Mouse (Mus musculus) heart, embryonic 10.5 days (tissue): Measurements from ENCODE around the gene Exoc1. TPM values are rescaled to one million over a fixed set of nuclear protein-coding genes. Genes with fewer than 3 reads are reported as not detected.

Source experiments
- DNase-seq: peaks from one replicate; pipeline ENCODE4 v3.0.0-alpha.2; 2017; ENCODE audit warnings: low spot score
- H3K27ac ChIP-seq: fragments of 300-500 bp; sonication (generic); 2 replicates; pipeline ENCODE4 v1.5.1; 2016; ENCODE audit warnings: mild to moderate bottlenecking
- H3K27me3 ChIP-seq: fragments of 300-500 bp; sonication (generic); 2 replicates; pipeline ENCODE4 v1.6.1; 2016; ENCODE audit warnings: mild to moderate bottlenecking; ENCODE audit not compliant: poor library complexity, insufficient read depth, severe bottlenecking
- H3K36me3 ChIP-seq: fragments of 300-500 bp; sonication (generic); 2 replicates; pipeline ENCODE4 v1.6.1; 2016; ENCODE audit warnings: mild to moderate bottlenecking, moderate library complexity
- H3K4me1 ChIP-seq: fragments of 300-500 bp; sonication (generic); 2 replicates; pipeline ENCODE4 v1.6.1; 2016; ENCODE audit warnings: mild to moderate bottlenecking
- H3K4me3 ChIP-seq: fragments of 300-500 bp; sonication (generic); 2 replicates; pipeline ENCODE4 v1.5.1; 2016; ENCODE audit warnings: mild to moderate bottlenecking, moderate library complexity
- H3K9me3 ChIP-seq: fragments of 300-500 bp; sonication (generic); 2 replicates; pipeline ENCODE4 v1.6.1; 2016; ENCODE audit warnings: mild to moderate bottlenecking, moderate library complexity
- WGBS: fragments of 180-500 bp; shearing (Covaris S2); methylation state at CpG from one replicate; pipeline ENCODE4 v1.1.7; 2016; 5-methylcytosine and 5-hydroxymethylcytosine counted together
- polyA plus RNA-seq: library from polyadenylated mRNA; unstranded; fragments of >200 nt; fragmentation: Nextera tagmentation; extraction: Ambion mirVana; gene quantifications from 2 replicates; pipeline ENCODE4 v1.2.1, GENCODE M21; 2016

Gene Exoc1
- polyA plus RNA-seq, result 30.0 and 31.8 TPM in 2 replicates

- peak; percentile 98 for DNase-seq
- no peaks in the 10 kb centered on the region for H3K27me3 ChIP-seq
- peaks cover 8% of the 10 kb centered on the region for H3K4me1 ChIP-seq
- H3K36me3 ChIP-seq, result peaks cover 5% of the 10 kb centered on the region
- peak within 1 kb of the TSS; percentile 97 for H3K4me3 ChIP-seq
- no peaks in the 10 kb centered on the region for H3K9me3 ChIP-seq
- peak within 1 kb of the TSS; percentile 87 for H3K27ac ChIP-seq
- WGBS, result under 1% methylated on average over 39 of the region's 39 CpGs
Measured at GRCm38 (mm10) chr5:76529040-76529703, at the start of gene Exoc1. Gene Exoc1 (plus strand): TSS chr5:76529311.

- Histone ChIP-seq H3K4me1 (no peaks in the 10 kb centered on the region), H3K4me3 (no peak within 1 kb of the TSS), H3K9me3 (no peaks in the 10 kb centered on the region; the same call in 1 of the 2 replicates), H3K27me3 (peaks cover 42% of the 10 kb centered on the region), H3K36me3 (no peaks in the 10 kb centered on the region), H3K27ac (no peak within 1 kb of the TSS)
- no peak for DNase-seq
- 50% methylated on average over 5 of the region's 5 CpGs for WGBS
Measured at GRCm38 (mm10) chr5:76483811-76484210, 45.3 kb upstream of the Exoc1 start, which contains the start of gene Gm7271. Gene Gm7271 (plus strand): TSS chr5:76484040.

GRCm38 (mm10) chr5:76495126-76495525, 34.0 kb upstream of the Exoc1 start:
- 81% methylated on average over 13 of the region's 13 CpGs for WGBS
- Histone ChIP-seq H3K27ac (no peak overlapping the region), H3K27me3 (peaks cover 13% of the 10 kb centered on the region), H3K9me3 (no peaks in the 10 kb centered on the region), H3K36me3 (no peaks in the 10 kb centered on the region), H3K4me1 (no peaks in the 10 kb centered on the region), H3K4me3 (no peak overlapping the region)
- DNase-seq, result no peak

GRCm38 (mm10) chr5:76522446-76522845, 6.7 kb upstream of the Exoc1 start:
- Histone ChIP-seq H3K4me1 (no peaks in the 10 kb centered on the region), H3K36me3 (no peaks in the 10 kb centered on the region), H3K4me3 (no peak overlapping the region), H3K9me3 (no peaks in the 10 kb centered on the region), H3K27me3 (no peaks in the 10 kb centered on the region), H3K27ac (no peak overlapping the region)
- no peak for DNase-seq
- WGBS, result 79% methylated on average over 1 of the region's 1 CpGs

GRCm38 (mm10) chr5:76524623-76525022, 4.5 kb upstream of the Exoc1 start:
- no peak overlapping the region for H3K27ac ChIP-seq
- 65% methylated on average over 5 of the region's 5 CpGs for WGBS
- no peaks in the 10 kb centered on the region for H3K9me3 ChIP-seq
- H3K36me3 ChIP-seq, result no peaks in the 10 kb centered on the region
- no peak overlapping the region for H3K4me3 ChIP-seq
- no peaks in the 10 kb centered on the region for H3K4me1 ChIP-seq
- no peaks in the 10 kb centered on the region for H3K27me3 ChIP-seq
- no peak for DNase-seq

- Histone ChIP-seq H3K27ac (no peak overlapping the region), H3K9me3 (no peaks in the 10 kb centered on the region), H3K27me3 (no peaks in the 10 kb centered on the region), H3K4me3 (no peak overlapping the region), H3K36me3 (no peaks in the 10 kb centered on the region), H3K4me1 (peaks cover 4% of the 10 kb centered on the region)
- 61% methylated on average over 4 of the region's 4 CpGs for WGBS
- DNase-seq, result no peak
Measured at GRCm38 (mm10) chr5:76525066-76525465, 4.0 kb upstream of the Exoc1 start.

GRCm38 (mm10) chr5:76525829-76526228, 3.3 kb upstream of the Exoc1 start:
- Histone ChIP-seq H3K9me3 (no peaks in the 10 kb centered on the region), H3K27ac (no peak overlapping the region), H3K4me3 (no peak overlapping the region), H3K4me1 (peaks cover 8% of the 10 kb centered on the region), H3K36me3 (no peaks in the 10 kb centered on the region), H3K27me3 (no peaks in the 10 kb centered on the region)
- 43% methylated on average over 2 of the region's 2 CpGs for WGBS
- DNase-seq, result no peak

GRCm38 (mm10) chr5:76529704-76530066, 574 bp downstream of the Exoc1 start:
- Histone ChIP-seq H3K9me3 (no peaks in the 10 kb centered on the region), H3K36me3 (peaks cover 5% of the 10 kb centered on the region), H3K27ac (peak overlapping the region; percentile 87), H3K4me3 (peak overlapping the region; percentile 97), H3K4me1 (peaks cover 8% of the 10 kb centered on the region), H3K27me3 (no peaks in the 10 kb centered on the region)
- DNase-seq, result no peak
- 7% methylated on average over 9 of the region's 9 CpGs for WGBS

GRCm38 (mm10) chr5:76533186-76533585, 4.1 kb downstream of the Exoc1 start:
- DNase-seq, result no peak
- H3K27me3 ChIP-seq, result no peaks in the 10 kb centered on the region
- H3K4me1 ChIP-seq, result peaks cover 8% of the 10 kb centered on the region
- H3K9me3 ChIP-seq, result no peaks in the 10 kb centered on the region
- H3K4me3 ChIP-seq, result no peak overlapping the region
- H3K27ac ChIP-seq, result no peak overlapping the region
- WGBS, result 84% methylated on average over 6 of the region's 6 CpGs
- H3K36me3 ChIP-seq, result peaks cover 33% of the 10 kb centered on the region

- Histone ChIP-seq H3K27me3 (no peaks in the 10 kb centered on the region), H3K9me3 (no peaks in the 10 kb centered on the region), H3K27ac (no peak overlapping the region), H3K4me1 (no peaks in the 10 kb centered on the region), H3K4me3 (no peak overlapping the region), H3K36me3 (peaks cover 45% of the 10 kb centered on the region)
- 77% methylated on average over 1 of the region's 1 CpGs for WGBS
- no peak for DNase-seq
Measured at GRCm38 (mm10) chr5:76536231-76536630, 7.1 kb downstream of the Exoc1 start.

GRCm38 (mm10) chr5:76537578-76537977, 8.5 kb downstream of the Exoc1 start:
- DNase-seq, result no peak
- WGBS, result 96% methylated on average over 10 of the region's 10 CpGs
- H3K4me3 ChIP-seq, result no peak overlapping the region
- H3K27me3 ChIP-seq, result no peaks in the 10 kb centered on the region
- no peaks in the 10 kb centered on the region for H3K4me1 ChIP-seq
- no peaks in the 10 kb centered on the region for H3K9me3 ChIP-seq
- peaks cover 53% of the 10 kb centered on the region for H3K36me3 ChIP-seq
- no peak overlapping the region for H3K27ac ChIP-seq

GRCm38 (mm10) chr5:76540181-76540580, 11.1 kb downstream of the Exoc1 start:
- Histone ChIP-seq H3K27me3 (no peaks in the 10 kb centered on the region), H3K4me3 (no peak overlapping the region), H3K36me3 (peaks cover 72% of the 10 kb centered on the region), H3K9me3 (no peaks in the 10 kb centered on the region), H3K27ac (no peak overlapping the region), H3K4me1 (no peaks in the 10 kb centered on the region)
- no peak for DNase-seq
- WGBS, result 74% methylated on average over 8 of the region's 8 CpGs

- Histone ChIP-seq H3K4me1 (no peaks in the 10 kb centered on the region), H3K27me3 (no peaks in the 10 kb centered on the region), H3K36me3 (peaks cover 71% of the 10 kb centered on the region), H3K9me3 (no peaks in the 10 kb centered on the region), H3K27ac (no peak overlapping the region), H3K4me3 (no peak overlapping the region)
- no peak for DNase-seq
Measured at GRCm38 (mm10) chr5:76540842-76541241, 11.7 kb downstream of the Exoc1 start.

GRCm38 (mm10) chr5:76543200-76543599, 14.1 kb downstream of the Exoc1 start:
- H3K4me1 ChIP-seq, result no peaks in the 10 kb centered on the region
- no peaks in the 10 kb centered on the region for H3K27me3 ChIP-seq
- H3K4me3 ChIP-seq, result no peak overlapping the region
- DNase-seq, result no peak
- H3K9me3 ChIP-seq, result no peaks in the 10 kb centered on the region
- peaks cover 52% of the 10 kb centered on the region for H3K36me3 ChIP-seq
- WGBS, result 94% methylated on average over 8 of the region's 8 CpGs
- no peak overlapping the region for H3K27ac ChIP-seq
